Mouse (Mus musculus) embryonic facial prominence, embryonic 13.5 days (tissue): ENCODE results near the gene Vdr. TPM values are rescaled to one million over a fixed set of nuclear protein-coding genes. Genes with fewer than 3 reads are reported as not detected.
"Not testable (repeated sequence)": the region's sequence is repeated elsewhere in the genome, so short reads cannot be mapped to it uniquely, and the experiment has no call there.

Experiments
- ATAC-seq: fragments of 200-750 bp; cut with Nextera tagmentation; 2 replicates; pipeline ENCODE4 v1.8.0; 2017; ENCODE audit warnings: low read depth; ENCODE audit not compliant: insufficient number of reproducible peaks, insufficient read depth, low FRiP score, low TSS enrichment
- H3K27ac ChIP-seq: fragments of 300-500 bp; sonication (generic); 2 replicates; pipeline ENCODE4 v1.5.1; 2015; ENCODE audit warnings: moderate library complexity, mild to moderate bottlenecking, inconsistent platforms
- H3K27me3 ChIP-seq: fragments of 300-500 bp; sonication (generic); 2 replicates; pipeline ENCODE4 v1.6.1; 2015; ENCODE audit warnings: mild to moderate bottlenecking, inconsistent platforms
- H3K36me3 ChIP-seq: fragments of 300-500 bp; sonication (generic); 2 replicates; pipeline ENCODE4 v1.6.1; 2015; ENCODE audit warnings: mild to moderate bottlenecking, inconsistent platforms
- H3K4me1 ChIP-seq: fragments of 300-500 bp; sonication (generic); 2 replicates; pipeline ENCODE4 v1.6.1; 2015; ENCODE audit warnings: inconsistent platforms
- H3K4me2 ChIP-seq: fragments of 300-500 bp; sonication (generic); 2 replicates; pipeline ENCODE4 v1.6.1; 2015; ENCODE audit warnings: moderate library complexity, mild to moderate bottlenecking, inconsistent platforms
- H3K4me3 ChIP-seq: fragments of 300-500 bp; sonication (generic); 2 replicates; pipeline ENCODE4 v1.5.1; 2015; ENCODE audit warnings: mild to moderate bottlenecking, inconsistent platforms
- H3K9ac ChIP-seq: fragments of 300-500 bp; sonication (generic); 2 replicates; pipeline ENCODE4 v1.6.1; 2015; ENCODE audit warnings: mild to moderate bottlenecking, inconsistent platforms
- H3K9me3 ChIP-seq: fragments of 300-500 bp; sonication (generic); 2 replicates; pipeline ENCODE4 v1.6.1; 2016; ENCODE audit warnings: inconsistent platforms
- WGBS: fragments of 180-500 bp; shearing (Covaris S2); methylation state at CpG from one replicate; pipeline ENCODE4 v1.1.7; 2015; ENCODE audit warnings: mixed read lengths; 5-methylcytosine and 5-hydroxymethylcytosine counted together
- polyA plus RNA-seq: library from polyadenylated mRNA; unstranded; fragments of >200 nt; fragmentation: Nextera tagmentation; extraction: Ambion mirVana; gene quantifications from 2 replicates; pipeline ENCODE4 v1.2.1, GENCODE M21; 2015

Gene Vdr
- polyA plus RNA-seq, 1 experiment from 2014 or later = 2.3 TPM

DNA sequence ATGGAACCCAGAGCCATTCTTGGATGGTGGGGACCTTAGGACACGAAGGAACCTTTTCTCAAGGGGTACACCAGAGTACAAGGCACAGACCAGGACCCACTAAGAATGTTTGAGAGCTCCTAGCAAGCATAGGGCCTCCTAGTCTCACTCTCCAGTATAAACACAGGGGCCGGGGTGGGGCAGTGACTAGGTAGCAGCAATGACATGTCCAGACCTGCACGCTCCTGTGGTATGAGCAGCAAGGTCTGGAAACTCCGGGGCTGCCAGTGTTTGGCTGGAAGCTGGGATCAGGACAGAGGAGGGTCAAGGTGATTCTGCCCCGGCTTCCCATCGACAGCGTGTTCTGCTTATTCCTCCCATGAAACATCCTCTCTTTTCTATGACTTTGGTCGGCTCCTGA lies 34.6 kb downstream of the Vdr start:
- Histone ChIP-seq H3K27ac (no peak overlapping the region), H3K4me2 (no peak overlapping the region), H3K9ac (no peak overlapping the region), H3K4me1 (peaks cover 11% of the 10 kb centered on the region), H3K4me3 (no peak overlapping the region), H3K27me3 (no peaks in the 10 kb centered on the region), H3K36me3 (no peaks in the 10 kb centered on the region), H3K9me3 (no peaks in the 10 kb centered on the region)
- ATAC-seq = no peak
- 82% methylated on average over 8 of the region's 8 CpGs for WGBS

DNA sequence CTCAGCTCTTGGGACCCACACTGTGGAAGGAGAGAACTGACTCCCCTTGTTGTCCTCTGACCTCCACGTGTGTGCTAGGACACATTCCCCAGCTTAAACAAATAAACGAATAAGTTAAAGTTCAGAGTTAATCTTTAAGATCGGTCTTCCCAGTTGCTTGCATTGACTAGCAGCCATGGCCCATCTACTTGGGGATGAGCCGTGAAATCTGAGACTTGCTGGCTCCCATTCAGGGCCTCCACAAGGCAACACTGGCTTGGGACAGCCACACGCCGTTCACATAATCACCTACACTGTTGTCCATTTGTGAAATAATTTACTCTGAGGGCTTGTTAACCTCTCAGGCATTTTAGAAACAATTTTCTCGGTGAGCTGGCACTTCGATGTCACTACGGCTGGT lies 36.7 kb downstream of the Vdr start:
- Histone ChIP-seq H3K4me1 (peaks cover 11% of the 10 kb centered on the region), H3K4me2 (no peak overlapping the region), H3K9me3 (no peaks in the 10 kb centered on the region), H3K27me3 (no peaks in the 10 kb centered on the region), H3K36me3 (no peaks in the 10 kb centered on the region), H3K9ac (no peak overlapping the region), H3K4me3 (no peak overlapping the region), H3K27ac (no peak overlapping the region)
- WGBS = 65% methylated on average over 9 of the region's 9 CpGs
- no peak for ATAC-seq

DNA sequence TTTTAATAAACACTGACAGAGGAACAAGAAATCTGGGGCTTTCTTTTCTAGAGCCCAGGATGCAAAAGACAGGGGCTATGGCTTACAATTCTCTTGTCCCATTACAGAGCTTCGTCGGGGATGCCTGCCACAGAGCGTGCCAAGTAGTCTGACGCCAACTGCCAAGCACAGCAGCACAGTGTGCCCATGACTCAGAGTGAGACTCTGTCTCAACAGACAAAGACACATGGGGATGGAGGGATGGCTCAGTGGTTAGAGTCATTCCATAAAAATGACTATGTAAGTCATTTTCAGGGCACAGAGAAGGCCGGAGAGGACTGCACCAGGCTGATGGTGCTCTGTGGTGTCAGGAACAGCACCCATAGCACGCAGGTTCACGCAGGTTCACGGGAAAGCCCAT lies 38.3 kb downstream of the Vdr start:
- H3K27ac ChIP-seq = no peak overlapping the region
- H3K9ac ChIP-seq = no peak overlapping the region
- H3K4me2 ChIP-seq = no peak overlapping the region
- H3K9me3 ChIP-seq = 0 out of 2 replicates have a peak, but pooled peaks cover 2% of the 10 kb centered on the region
- H3K4me1 ChIP-seq = no peaks in the 10 kb centered on the region
- H3K27me3 ChIP-seq = no peaks in the 10 kb centered on the region
- WGBS = 91% methylated on average over 8 of the region's 8 CpGs
- no peak overlapping the region for H3K4me3 ChIP-seq
- no peak for ATAC-seq
- 0 out of 2 replicates have a peak, but pooled peaks cover 3% of the 10 kb centered on the region for H3K36me3 ChIP-seq

DNA sequence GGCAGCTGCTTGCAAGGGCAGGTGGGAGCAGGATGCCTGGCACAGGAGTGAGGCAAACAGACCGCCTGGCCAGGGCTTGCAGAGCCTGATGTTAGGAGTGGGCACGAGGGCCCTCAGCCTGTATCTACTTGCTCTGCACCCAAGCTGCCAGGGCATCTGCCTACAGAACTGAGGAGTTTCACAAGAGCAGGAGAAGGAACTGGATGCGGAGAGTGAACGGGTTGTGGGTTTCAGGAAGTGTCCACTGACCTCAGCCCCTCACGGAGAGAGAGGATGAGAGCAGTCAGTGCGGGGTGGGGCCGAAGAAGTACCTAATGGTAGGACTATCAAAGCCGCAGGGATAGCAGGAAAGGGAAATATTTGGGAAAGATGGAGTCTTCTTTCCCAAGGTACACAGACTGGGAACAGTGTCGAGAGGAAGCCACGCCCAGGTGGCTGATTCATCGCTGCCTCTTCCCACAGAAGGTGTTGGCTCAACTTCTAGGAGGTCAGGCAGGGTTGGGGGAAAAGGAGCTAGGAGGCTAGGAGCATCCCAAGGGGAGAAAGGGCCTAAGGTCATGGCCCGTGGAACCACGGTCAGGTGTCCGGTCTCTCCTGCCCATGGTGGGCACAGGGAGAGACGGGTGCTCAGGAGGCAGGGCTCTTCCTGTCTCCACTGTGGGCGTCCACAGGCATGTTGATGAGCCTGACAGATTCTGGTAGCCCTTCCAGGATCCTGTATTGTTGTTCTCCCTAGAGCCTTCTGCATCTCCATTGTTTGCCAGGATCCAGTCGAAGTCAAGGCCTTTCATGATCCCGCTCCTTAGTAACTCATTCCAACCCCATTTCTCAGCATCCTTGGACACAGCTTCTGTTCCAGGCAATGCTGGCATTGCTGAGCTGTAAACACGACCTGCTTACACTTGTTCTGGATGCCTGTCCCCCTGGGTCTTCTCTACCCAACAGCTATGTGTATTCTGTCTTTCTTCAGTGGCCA lies 39.1 kb downstream of the Vdr start:
- no peak overlapping the region for H3K9ac ChIP-seq
- no peak overlapping the region for H3K4me3 ChIP-seq
- 0 out of 2 replicates have a peak, but pooled peaks cover 3% of the 10 kb centered on the region for H3K36me3 ChIP-seq
- no peak for ATAC-seq
- 84% methylated on average over 19 of the region's 19 CpGs for WGBS
- no peak overlapping the region for H3K4me2 ChIP-seq
- no peaks in the 10 kb centered on the region for H3K4me1 ChIP-seq
- H3K9me3 ChIP-seq = 0 out of 2 replicates have a peak, but pooled peaks cover 7% of the 10 kb centered on the region
- H3K27ac ChIP-seq = no peak overlapping the region
- H3K27me3 ChIP-seq = no peaks in the 10 kb centered on the region

DNA sequence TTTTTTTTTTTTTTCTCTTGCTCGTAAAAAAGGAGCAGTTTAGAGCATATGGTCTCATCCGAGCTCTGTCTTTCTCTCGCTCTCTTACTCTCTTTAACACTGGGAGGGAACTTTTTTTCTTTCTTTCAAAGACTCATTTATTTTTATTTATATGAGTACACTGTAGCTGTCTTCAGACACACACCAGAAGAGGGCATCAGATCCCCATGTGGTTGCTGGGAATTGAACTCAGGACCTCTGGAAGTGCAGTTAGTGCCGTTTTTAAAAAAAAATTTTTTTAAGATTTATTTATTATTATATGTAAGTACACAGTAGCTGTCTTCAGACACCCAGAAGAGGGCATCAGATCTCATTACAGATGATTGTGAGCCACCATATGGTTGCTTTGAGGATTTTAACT lies 40.3 kb downstream of the Vdr start:
- H3K4me1 ChIP-seq, H3K4me2 ChIP-seq, H3K36me3 ChIP-seq, H3K27me3 ChIP-seq, H3K4me3 ChIP-seq, ATAC-seq, H3K27ac ChIP-seq, H3K9ac ChIP-seq: not testable (repeated sequence)
- 76% methylated on average over 4 of the region's 4 CpGs for WGBS
- H3K9me3 ChIP-seq = peaks cover 13% of the 10 kb centered on the region; the same call in 1 of the 2 replicates

DNA sequence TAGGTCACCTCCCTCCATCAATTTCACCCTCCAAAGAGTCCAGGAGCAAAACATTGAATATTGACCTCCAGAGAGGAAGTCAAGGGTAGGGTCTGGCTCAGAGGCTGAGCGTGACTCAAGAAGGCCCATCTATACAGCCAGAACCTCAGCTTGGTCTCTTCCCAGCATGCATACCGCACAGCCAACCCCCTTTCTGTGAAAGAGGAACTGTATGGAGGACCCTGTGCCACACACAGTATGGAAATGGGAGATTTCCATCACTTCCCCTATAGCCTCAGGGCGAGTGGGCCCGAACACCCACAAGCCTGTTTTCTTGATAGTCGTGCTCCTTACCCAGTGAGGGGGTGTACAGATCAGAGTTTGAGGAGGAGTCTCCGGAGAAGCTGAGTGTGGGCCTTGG lies 41.4 kb downstream of the Vdr start:
- ATAC-seq = no peak
- no peak overlapping the region for H3K27ac ChIP-seq
- WGBS = 76% methylated on average over 6 of the region's 6 CpGs
- H3K27me3 ChIP-seq = no peaks in the 10 kb centered on the region
- H3K4me1 ChIP-seq = no peaks in the 10 kb centered on the region
- 0 out of 2 replicates have a peak, but pooled peaks cover 3% of the 10 kb centered on the region for H3K36me3 ChIP-seq
- H3K4me3 ChIP-seq = no peak overlapping the region
- peaks cover 13% of the 10 kb centered on the region; the same call in 1 of the 2 replicates for H3K9me3 ChIP-seq
- no peak overlapping the region for H3K4me2 ChIP-seq
- no peak overlapping the region for H3K9ac ChIP-seq

DNA sequence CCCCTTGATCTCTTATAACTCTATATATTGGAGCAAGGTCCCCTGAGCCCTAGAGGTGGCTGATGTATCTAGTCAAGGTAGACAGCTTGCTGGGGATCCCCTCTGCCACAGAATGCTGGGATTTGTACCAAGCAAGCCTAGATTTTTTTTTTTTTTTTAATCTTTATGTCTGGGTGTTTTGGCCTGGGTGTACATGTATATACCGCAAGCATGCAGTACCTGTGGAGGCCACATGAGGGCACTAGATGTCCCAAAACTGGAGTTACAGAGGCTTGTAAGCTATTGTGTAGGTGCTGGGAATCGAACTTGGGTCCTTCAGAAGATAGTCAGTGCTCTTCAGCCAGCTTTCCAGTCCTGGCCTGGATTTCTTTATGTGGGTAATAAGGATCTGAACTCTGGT lies 44.4 kb downstream of the Vdr start:
- peaks cover 13% of the 10 kb centered on the region; the same call in 1 of the 2 replicates for H3K9me3 ChIP-seq
- peaks cover 4% of the 10 kb centered on the region; the same call in 1 of the 2 replicates for H3K4me1 ChIP-seq
- H3K9ac ChIP-seq = no peak overlapping the region
- 96% methylated on average over 2 of the region's 2 CpGs for whole genome bisulfite sequencing
- no peak overlapping the region for H3K27ac ChIP-seq
- H3K4me3 ChIP-seq = no peak overlapping the region
- H3K27me3 ChIP-seq = no peaks in the 10 kb centered on the region
- H3K36me3 ChIP-seq = 0 out of 2 replicates have a peak, but pooled peaks cover 3% of the 10 kb centered on the region
- ATAC-seq = no peak
- H3K4me2 ChIP-seq = no peak overlapping the region

DNA sequence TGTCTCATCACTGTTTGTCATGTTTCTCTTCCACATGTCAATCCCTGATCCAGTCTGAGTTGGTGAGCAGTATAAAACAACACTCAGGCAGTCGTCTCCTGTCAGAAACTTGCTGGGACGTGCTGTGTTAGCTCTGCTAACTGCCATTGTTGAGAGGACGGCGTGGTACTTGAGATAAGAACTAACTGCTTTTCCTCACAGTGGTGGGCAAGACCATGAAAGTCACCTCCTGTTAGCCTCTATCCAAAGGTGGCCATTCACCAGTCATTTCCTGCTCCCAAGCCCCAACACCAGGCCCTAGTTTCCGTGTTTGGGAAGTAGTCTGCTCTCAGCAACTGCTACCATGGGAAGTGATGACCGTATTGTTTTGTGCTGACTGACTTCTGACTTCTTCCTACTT lies 45.3 kb downstream of the Vdr start:
- ATAC-seq = no peak
- Histone ChIP-seq H3K4me3 (no peak overlapping the region), H3K27ac (no peak overlapping the region), H3K4me1 (peaks cover 4% of the 10 kb centered on the region; the same call in 1 of the 2 replicates), H3K36me3 (0 out of 2 replicates have a peak, but pooled peaks cover 3% of the 10 kb centered on the region), H3K9me3 (peaks cover 13% of the 10 kb centered on the region; the same call in 1 of the 2 replicates), H3K4me2 (no peak overlapping the region), H3K27me3 (no peaks in the 10 kb centered on the region), H3K9ac (no peak overlapping the region)
- WGBS = 62% methylated on average over 6 of the region's 6 CpGs

DNA sequence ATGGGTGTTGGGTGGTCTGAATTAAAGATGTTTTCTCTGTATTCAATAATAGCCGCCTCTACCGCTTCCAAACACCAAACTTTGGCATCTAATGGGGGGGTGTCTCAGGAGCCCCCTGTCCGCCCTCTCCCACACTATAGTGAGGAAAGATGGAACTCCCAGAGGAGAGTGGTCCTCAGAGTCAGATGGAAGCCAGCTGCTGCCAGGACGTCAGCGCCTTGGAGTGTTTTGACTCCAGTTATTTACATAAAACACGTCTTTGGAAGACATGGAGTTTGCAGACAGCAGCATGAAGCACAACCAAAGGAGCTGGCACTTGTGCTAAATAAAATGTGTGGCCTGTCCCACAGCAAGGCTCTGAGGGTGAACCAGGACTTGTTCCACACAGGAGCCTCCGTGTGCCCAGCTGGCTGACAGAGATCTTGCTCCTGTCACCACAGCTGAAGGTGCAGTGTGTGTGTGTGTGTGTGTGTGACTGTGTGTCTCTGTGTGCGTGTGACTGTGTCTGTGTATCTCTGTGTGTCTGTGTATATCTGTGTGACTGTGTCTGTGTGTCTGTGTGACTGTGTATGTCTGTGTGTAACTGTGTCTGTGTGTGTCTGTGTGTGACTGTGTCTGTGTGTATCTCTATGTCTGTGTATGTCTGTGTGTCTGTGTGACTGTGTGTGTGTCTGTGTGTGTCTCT lies 45.9 kb downstream of the Vdr start:
- no peak overlapping the region for H3K9ac ChIP-seq
- H3K4me1 ChIP-seq = peaks cover 4% of the 10 kb centered on the region; the same call in 1 of the 2 replicates
- H3K4me2 ChIP-seq = no peak overlapping the region
- 65% methylated on average over 8 of the region's 8 CpGs for WGBS
- H3K27ac ChIP-seq = no peak overlapping the region
- peaks cover 16% of the 10 kb centered on the region for H3K9me3 ChIP-seq
- ATAC-seq = no peak
- H3K36me3 ChIP-seq = 0 out of 2 replicates have a peak, but pooled peaks cover 3% of the 10 kb centered on the region
- no peaks in the 10 kb centered on the region for H3K27me3 ChIP-seq
- H3K4me3 ChIP-seq = no peak overlapping the region

DNA sequence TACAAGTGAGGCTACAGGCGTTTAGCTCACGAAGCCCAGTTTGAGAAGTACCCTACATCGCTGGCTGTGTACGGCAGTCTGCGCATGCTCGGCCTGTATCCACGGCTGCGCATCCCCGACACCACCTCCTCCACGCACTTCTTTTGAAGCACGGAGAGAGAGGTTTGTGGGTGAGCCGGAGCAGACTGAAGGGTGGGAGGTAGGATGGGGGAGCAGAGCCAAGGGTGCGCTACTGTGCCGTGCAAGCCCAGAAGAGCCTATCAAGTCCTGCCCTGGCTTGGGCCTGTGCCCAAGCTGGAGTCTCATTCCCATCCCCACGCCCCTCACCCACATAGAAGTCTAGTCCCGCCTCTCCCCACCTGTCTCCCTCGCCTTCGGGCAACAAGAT lies 46.9 kb downstream of the Vdr start:
- H3K4me3 ChIP-seq = no peak overlapping the region
- H3K9me3 ChIP-seq = peaks cover 16% of the 10 kb centered on the region
- no peaks in the 10 kb centered on the region for H3K27me3 ChIP-seq
- H3K9ac ChIP-seq = no peak overlapping the region
- ATAC-seq = no peak
- no peak overlapping the region for H3K4me2 ChIP-seq
- H3K36me3 ChIP-seq = 0 out of 2 replicates have a peak, but pooled peaks cover 3% of the 10 kb centered on the region
- H3K4me1 ChIP-seq = peaks cover 4% of the 10 kb centered on the region; the same call in 1 of the 2 replicates
- H3K27ac ChIP-seq = no peak overlapping the region
- 78% methylated on average over 18 of the region's 18 CpGs for WGBS

DNA sequence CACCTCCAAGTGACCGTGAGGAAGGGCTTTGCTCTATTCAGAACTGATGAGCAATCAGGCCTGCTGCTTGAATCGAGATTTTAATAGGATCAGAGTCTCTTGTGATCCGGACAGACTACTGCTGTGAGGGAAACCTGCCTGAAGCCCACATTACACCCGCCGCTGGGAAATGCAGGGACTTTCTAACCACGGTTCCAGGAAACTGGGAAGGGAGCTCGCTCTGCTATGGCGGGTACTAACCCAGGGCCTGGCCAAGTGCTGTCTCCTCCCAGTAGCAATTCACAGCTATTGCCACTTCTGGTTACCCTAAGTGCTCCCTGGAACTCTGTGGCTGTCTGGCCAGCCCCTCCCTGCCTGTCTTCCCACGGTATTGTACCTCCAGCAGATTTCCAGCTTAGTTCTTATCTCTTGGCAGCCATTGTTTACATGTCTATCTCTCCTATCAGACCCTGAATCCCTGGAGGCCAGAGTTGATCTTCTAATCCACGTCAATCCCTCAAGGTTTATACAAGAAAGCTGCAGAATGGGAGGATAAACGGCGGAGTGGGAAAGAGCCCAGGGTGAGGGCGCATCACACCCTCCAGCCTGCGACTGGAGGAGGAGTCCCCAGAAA lies 47.4 kb downstream of the Vdr start:
- no peaks in the 10 kb centered on the region for H3K27me3 ChIP-seq
- H3K4me3 ChIP-seq = no peak overlapping the region
- H3K4me1 ChIP-seq = peaks cover 4% of the 10 kb centered on the region; the same call in 1 of the 2 replicates
- WGBS = 54% methylated on average over 14 of the region's 14 CpGs
- H3K9me3 ChIP-seq = peaks cover 16% of the 10 kb centered on the region
- no peak overlapping the region for H3K27ac ChIP-seq
- no peak overlapping the region for H3K4me2 ChIP-seq
- H3K36me3 ChIP-seq = 0 out of 2 replicates have a peak, but pooled peaks cover 3% of the 10 kb centered on the region
- no peak overlapping the region for H3K9ac ChIP-seq
- no peak for ATAC-seq
